Mouse (Mus musculus): ENCODE data around the gene Vmn1r76. TPM values are rescaled to one million over a fixed set of nuclear protein-coding genes. Genes with fewer than 3 reads are reported as not detected.

The Vmn1r76 gene
- polyA plus RNA-seq (2014; fragmentation: Illumina TruSeq; extraction: RNeasy Lipid Tissue Mini Kit (QIAGEN cat#74804); ENCODE audit: low read depth, low replicate concordance), result not detected

DNA sequence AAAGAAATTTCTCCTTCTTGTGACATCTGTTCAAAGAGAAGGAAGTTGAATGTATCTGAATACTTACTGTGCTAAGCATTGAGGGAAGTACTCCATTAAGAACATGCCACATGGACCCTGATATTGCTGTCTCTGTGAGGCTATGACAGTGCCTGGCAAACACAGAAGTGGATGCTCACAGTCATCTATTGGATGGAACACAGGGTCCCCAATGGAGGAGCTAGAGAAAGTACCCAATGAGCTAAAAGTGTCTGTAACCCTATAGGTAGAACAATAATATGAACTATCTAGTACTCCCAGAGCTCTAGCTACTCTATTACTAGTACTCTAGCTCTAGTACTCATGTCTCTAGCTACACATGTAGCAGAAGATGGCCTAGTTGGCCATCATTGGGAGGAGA lies at the start of gene Vmn1r76:
TSS of gene Vmn1r76 (minus strand) at position 101 of the 400 bp plus-strand sequence.

DNA sequence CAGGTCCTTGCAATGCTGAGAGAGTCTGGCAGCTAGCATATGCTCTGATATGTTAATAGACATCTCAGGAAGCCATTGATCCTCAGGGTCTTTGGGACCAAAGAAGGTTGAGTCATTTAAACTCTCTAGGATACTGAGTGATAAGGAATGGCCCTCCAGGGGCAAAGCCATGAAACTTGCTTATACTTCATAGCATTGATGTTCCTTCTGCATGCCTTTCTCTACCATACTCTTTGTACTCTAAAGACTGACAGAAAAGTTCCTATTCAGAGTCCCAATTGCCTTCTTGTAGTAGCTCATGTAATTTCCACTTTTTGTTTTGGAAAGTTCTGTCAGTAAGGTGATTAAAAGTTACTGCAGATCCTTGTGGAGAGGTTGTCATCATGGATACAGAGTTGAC lies 63.7 kb downstream of the Vmn1r76 start, which contains the start of gene Vmn1r75:
TSS of gene Vmn1r75 (plus strand) at position 301 of the 400 bp plus-strand sequence.

Other genes with a start within 250 kb of the Vmn1r76 start
- gene Vmn1r73, start 207.9 kb downstream of the Vmn1r76 start, polyA plus RNA-seq (2014; fragmentation: Illumina TruSeq; extraction: RNeasy Lipid Tissue Mini Kit (QIAGEN cat#74804); ENCODE audit: low read depth, low replicate concordance), result not detected
- not detected for gene Vmn1r74, start 104.2 kb downstream of the Vmn1r76 start, polyA plus RNA-seq (2014; fragmentation: Illumina TruSeq; extraction: RNeasy Lipid Tissue Mini Kit (QIAGEN cat#74804); ENCODE audit: low read depth, low replicate concordance)
- not detected for gene Vmn1r75, start 63.6 kb downstream of the Vmn1r76 start, polyA plus RNA-seq (2014; fragmentation: Illumina TruSeq; extraction: RNeasy Lipid Tissue Mini Kit (QIAGEN cat#74804); ENCODE audit: low read depth, low replicate concordance)
- not detected for gene Vmn1r77, start 98.5 kb upstream of the Vmn1r76 start, polyA plus RNA-seq (2014; fragmentation: Illumina TruSeq; extraction: RNeasy Lipid Tissue Mini Kit (QIAGEN cat#74804); ENCODE audit: low read depth, low replicate concordance)
- not detected for gene Vmn1r78, start 212.0 kb upstream of the Vmn1r76 start, polyA plus RNA-seq (2014; fragmentation: Illumina TruSeq; extraction: RNeasy Lipid Tissue Mini Kit (QIAGEN cat#74804); ENCODE audit: low read depth, low replicate concordance)
- not detected for gene Vmn1r79, start 233.1 kb upstream of the Vmn1r76 start, polyA plus RNA-seq (2014; fragmentation: Illumina TruSeq; extraction: RNeasy Lipid Tissue Mini Kit (QIAGEN cat#74804); ENCODE audit: low read depth, low replicate concordance)